Mouse (Mus musculus): Measurements from ENCODE around the gene Itprip. TPM values are rescaled to one million over a fixed set of nuclear protein-coding genes. Genes with fewer than 3 reads are reported as not detected.

The Itprip gene
- polyA plus RNA-seq, 1 experiment, result 21.1 TPM

GRCm38 (mm10) chr19:47890489-47891130 lies 28.5 kb downstream of the Itprip start:
- H3K4me1 ChIP-seq (ENCODE audit: control insufficient read depth, insufficient read depth, low read length), result peaks cover 29% of the 10 kb centered on the region
- TF ChIP-seq POLR2A (IDR thresholded peaks at IDR 0.05; ENCODE audit: low read depth, low read length) (no peak), CTCF (IDR thresholded peaks at IDR 0.05; ENCODE audit: borderline replicate concordance, insufficient read depth, low read length) (no peak)
- H3K27ac ChIP-seq (ENCODE audit: insufficient read depth, low read length), result peak overlapping the region; percentile 82
- H3K4me3 ChIP-seq (ENCODE audit: insufficient read depth, low read length), result no peak overlapping the region

GRCm38 (mm10) chr19:47888037-47888436 lies 31.1 kb downstream of the Itprip start:
- no peak overlapping the region for H3K4me3 ChIP-seq (ENCODE audit: insufficient read depth, low read length)
- H3K4me1 ChIP-seq (ENCODE audit: control insufficient read depth, insufficient read depth, low read length), result peaks cover 36% of the 10 kb centered on the region
- TF ChIP-seq CTCF (IDR thresholded peaks at IDR 0.05; ENCODE audit: borderline replicate concordance, insufficient read depth, low read length), result no peak
- TF ChIP-seq POLR2A (IDR thresholded peaks at IDR 0.05; ENCODE audit: low read depth, low read length), result no peak
- no peak overlapping the region for H3K27ac ChIP-seq (ENCODE audit: insufficient read depth, low read length)

GRCm38 (mm10) chr19:47887417-47887816 lies 31.7 kb downstream of the Itprip start:
- Histone ChIP-seq H3K27ac (ENCODE audit: insufficient read depth, low read length) (peak overlapping the region; percentile 46), H3K4me1 (ENCODE audit: control insufficient read depth, insufficient read depth, low read length) (peaks cover 33% of the 10 kb centered on the region), H3K4me3 (ENCODE audit: insufficient read depth, low read length) (no peak overlapping the region)
- no peak for TF ChIP-seq POLR2A (IDR thresholded peaks at IDR 0.05; ENCODE audit: low read depth, low read length)
- TF ChIP-seq CTCF (IDR thresholded peaks at IDR 0.05; ENCODE audit: borderline replicate concordance, insufficient read depth, low read length), result no peak

GRCm38 (mm10) chr19:47886617-47887016 lies 32.5 kb downstream of the Itprip start:
- TF ChIP-seq CTCF (IDR thresholded peaks at IDR 0.05; ENCODE audit: borderline replicate concordance, insufficient read depth, low read length), result no peak
- no peak for TF ChIP-seq POLR2A (IDR thresholded peaks at IDR 0.05; ENCODE audit: low read depth, low read length)
- Histone ChIP-seq H3K4me3 (ENCODE audit: insufficient read depth, low read length) (no peak overlapping the region), H3K27ac (ENCODE audit: insufficient read depth, low read length) (peak overlapping the region; percentile 74), H3K4me1 (ENCODE audit: control insufficient read depth, insufficient read depth, low read length) (peaks cover 27% of the 10 kb centered on the region)

- peaks cover 20% of the 10 kb centered on the region for H3K4me1 ChIP-seq (ENCODE audit: control insufficient read depth, insufficient read depth, low read length)
- peak overlapping the region; percentile 74 for H3K27ac ChIP-seq (ENCODE audit: insufficient read depth, low read length)
- TF ChIP-seq CTCF (IDR thresholded peaks at IDR 0.05; ENCODE audit: borderline replicate concordance, insufficient read depth, low read length), result no peak
- no peak overlapping the region for H3K4me3 ChIP-seq (ENCODE audit: insufficient read depth, low read length)
Measured at GRCm38 (mm10) chr19:47885886-47886285, 33.2 kb downstream of the Itprip start.

GRCm38 (mm10) chr19:47885191-47885743 lies 33.8 kb downstream of the Itprip start:
- Histone ChIP-seq H3K4me1 (ENCODE audit: control insufficient read depth, insufficient read depth, low read length) (peaks cover 14% of the 10 kb centered on the region), H3K27ac (ENCODE audit: insufficient read depth, low read length) (peak overlapping the region; percentile 74), H3K4me3 (ENCODE audit: insufficient read depth, low read length) (no peak overlapping the region)
- TF ChIP-seq CTCF (IDR thresholded peaks at IDR 0.05; ENCODE audit: borderline replicate concordance, insufficient read depth, low read length) (no peak), POLR2A (IDR thresholded peaks at IDR 0.05; ENCODE audit: low read depth, low read length) (no peak)

- H3K4me3 ChIP-seq (ENCODE audit: insufficient read depth, low read length), result no peak overlapping the region
- H3K27ac ChIP-seq (ENCODE audit: insufficient read depth, low read length), result peak overlapping the region; percentile 74
- TF ChIP-seq POLR2A (IDR thresholded peaks at IDR 0.05; ENCODE audit: low read depth, low read length), result no peak
- TF ChIP-seq CTCF (IDR thresholded peaks at IDR 0.05; ENCODE audit: borderline replicate concordance, insufficient read depth, low read length), result no peak
- H3K4me1 ChIP-seq (ENCODE audit: control insufficient read depth, insufficient read depth, low read length), result peaks cover 12% of the 10 kb centered on the region
Measured at GRCm38 (mm10) chr19:47884296-47885085, 34.6 kb downstream of the Itprip start.

- Histone ChIP-seq H3K27ac (ENCODE audit: insufficient read depth, low read length) (no peak overlapping the region), H3K4me3 (ENCODE audit: insufficient read depth, low read length) (no peak overlapping the region), H3K4me1 (ENCODE audit: control insufficient read depth, insufficient read depth, low read length) (peaks cover 12% of the 10 kb centered on the region)
- TF ChIP-seq POLR2A (IDR thresholded peaks at IDR 0.05; ENCODE audit: low read depth, low read length) (no peak), CTCF (IDR thresholded peaks at IDR 0.05; ENCODE audit: borderline replicate concordance, insufficient read depth, low read length) (no peak)
Measured at GRCm38 (mm10) chr19:47882882-47883254, 36.2 kb downstream of the Itprip start.

- Histone ChIP-seq H3K27ac (ENCODE audit: insufficient read depth, low read length) (no peak overlapping the region), H3K4me1 (ENCODE audit: control insufficient read depth, insufficient read depth, low read length) (peaks cover 12% of the 10 kb centered on the region), H3K4me3 (ENCODE audit: insufficient read depth, low read length) (no peak overlapping the region)
- TF ChIP-seq CTCF (IDR thresholded peaks at IDR 0.05; ENCODE audit: borderline replicate concordance, insufficient read depth, low read length), result peak; percentile 99
- no peak for TF ChIP-seq POLR2A (IDR thresholded peaks at IDR 0.05; ENCODE audit: low read depth, low read length)
Measured at GRCm38 (mm10) chr19:47882151-47882881, 36.8 kb downstream of the Itprip start.
